Mouse (Mus musculus): ENCODE measurements around the gene Fdx1.

DNA sequence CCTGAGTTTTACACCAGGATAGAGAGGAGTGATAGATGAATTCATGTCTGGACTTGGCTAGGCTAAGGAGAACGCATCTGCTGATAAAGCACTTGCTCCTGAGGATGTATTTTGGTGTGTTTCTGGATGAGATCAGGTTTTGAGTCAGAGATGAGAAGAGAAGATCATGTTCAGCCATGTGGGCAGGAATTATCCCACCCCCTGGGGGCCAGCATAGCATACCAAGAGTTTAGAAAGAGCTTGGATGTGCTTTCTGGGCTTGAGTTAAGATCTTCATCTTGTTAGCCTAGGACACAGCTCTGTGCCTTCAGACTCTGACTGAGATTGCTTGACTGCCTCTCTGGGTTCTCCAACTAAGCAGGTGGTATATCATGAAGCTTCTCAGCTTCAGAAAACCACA, 45.2 kb upstream of the Fdx1 start:
- TF ChIP-seq JUND (conservative IDR thresholded peaks at IDR 0.05; ENCODE audit: low read depth, low read length) (no peak), ETS1 (conservative IDR thresholded peaks at IDR 0.05; ENCODE audit: low read depth, low read length) (no peak), POLR2A (IDR thresholded peaks at IDR 0.05; ENCODE audit: low read depth, low read length) (no peak), CTCF (conservative IDR thresholded peaks at IDR 0.05 in 1 of 2, IDR thresholded peaks at IDR 0.05 in 1 of 2; ENCODE audit: low read depth in 2 of 2, low read length in 2 of 2) (no peak), BHLHE40 (IDR thresholded peaks at IDR 0.05; ENCODE audit: low read depth, low read length) (no peak), ELF1 (IDR thresholded peaks at IDR 0.05; ENCODE audit: low read depth, low read length) (no peak)

All from CH12.LX (cell line).